Mouse (Mus musculus) liver, embryonic 14.5 days (tissue): Measurements from ENCODE around the gene Etnk2.

Source experiments
- CTCF ChIP-seq: IDR thresholded peaks from 2 replicates; pipeline ENCODE4 v1.5.1; 2016; ENCODE audit warnings: antibody characterized with exemption, low read depth, control low read depth
- EP300 ChIP-seq: IDR thresholded peaks from 2 replicates; pipeline ENCODE4 v1.6.1; 2016; ENCODE audit warnings: antibody characterized with exemption, low read depth

DNA sequence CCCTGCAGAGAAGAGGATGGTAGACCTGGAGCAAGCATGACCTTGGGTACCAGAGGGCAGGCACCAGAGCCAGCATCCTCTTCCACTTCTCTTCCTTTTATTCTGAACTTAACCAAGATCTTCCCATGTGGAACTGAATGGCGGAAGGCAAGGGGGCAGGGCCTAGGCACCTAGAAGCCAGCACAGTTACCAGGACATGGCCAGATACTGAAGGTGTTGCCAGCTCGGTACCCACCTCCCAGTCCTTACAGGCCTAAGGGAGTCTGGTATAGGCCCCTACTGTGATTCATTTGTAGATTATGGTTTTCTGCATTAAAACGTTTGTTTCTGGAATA, 16.6 kb downstream of the Etnk2 start:
- no peak for TF ChIP-seq CTCF
- TF ChIP-seq EP300 = no peak
